Mouse (Mus musculus): ENCODE data around the gene Trim66. TPM values are rescaled to one million over a fixed set of nuclear protein-coding genes. Genes with fewer than 3 reads are reported as not detected.

Gene Trim66
- polyA plus RNA-seq, 1 experiment from 2014 or later = 0.38 TPM

- Histone ChIP-seq H3K4me3 (ENCODE audit: low read depth, low read length) (no peak overlapping the region), H3K36me3 (ENCODE audit: control insufficient read depth, insufficient read depth, low read length) (peaks cover 13% of the 10 kb centered on the region), H3K4me2 (ENCODE audit: low read length) (no peak overlapping the region), H3K4me1 (ENCODE audit: control insufficient read depth, insufficient read depth, low read length) (peaks cover 16% of the 10 kb centered on the region), H3K9me3 (replicated peaks; ENCODE audit: control insufficient read depth, low read length) (no peaks in the 10 kb centered on the region), H3K27ac (ENCODE audit: low read depth, low read length) (no peak overlapping the region), H3K9ac (ENCODE audit: low read length) (no peak overlapping the region), H3K27me3 (replicated peaks; ENCODE audit: control insufficient read depth, insufficient read depth, low read length) (no peaks in the 10 kb centered on the region)
- no peak for DNase-seq (ENCODE audit: low spot score)
- WGBS = 89% methylated on average over 3 of the region's 3 CpGs
- no peak for ATAC-seq
These were observed 8.6 kb upstream of the Trim66 start for GRCm38 (mm10) chr7:109516500-109516899.

DNA sequence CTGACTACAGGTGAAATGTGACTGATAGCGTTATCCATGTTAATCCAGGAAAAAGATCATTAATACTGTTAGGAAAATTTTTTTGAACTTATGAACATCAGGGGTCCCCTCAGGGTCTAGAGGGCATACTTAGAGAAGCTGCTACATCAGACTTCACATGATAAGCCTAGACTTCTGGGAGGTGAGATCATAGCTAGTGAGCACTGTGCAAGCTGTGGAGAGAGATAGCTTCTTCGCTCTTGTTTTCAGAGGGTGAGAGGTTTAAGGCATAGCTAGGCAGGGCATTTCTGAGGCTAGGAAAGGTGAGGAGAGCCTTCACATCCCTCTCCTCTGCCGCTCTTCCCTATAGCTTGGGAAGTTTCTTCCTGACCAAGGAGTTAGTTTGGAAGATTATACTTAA is 3.9 kb upstream of the Trim66 start:
- DNase-seq (ENCODE audit: low spot score) = no peak
- Histone ChIP-seq H3K9ac (ENCODE audit: low read length) (no peak overlapping the region), H3K27ac (ENCODE audit: low read depth, low read length) (no peak overlapping the region), H3K27me3 (replicated peaks; ENCODE audit: control insufficient read depth, insufficient read depth, low read length) (no peaks in the 10 kb centered on the region), H3K4me1 (ENCODE audit: control insufficient read depth, insufficient read depth, low read length) (peaks cover 5% of the 10 kb centered on the region; the same call in 1 of the 2 replicates), H3K4me2 (ENCODE audit: low read length) (no peak overlapping the region), H3K4me3 (ENCODE audit: low read depth, low read length) (no peak overlapping the region), H3K9me3 (replicated peaks; ENCODE audit: control insufficient read depth, low read length) (no peaks in the 10 kb centered on the region), H3K36me3 (ENCODE audit: control insufficient read depth, insufficient read depth, low read length) (no peaks in the 10 kb centered on the region)
- 87% methylated on average over 3 of the region's 3 CpGs for WGBS
- ATAC-seq = no peak

DNA sequence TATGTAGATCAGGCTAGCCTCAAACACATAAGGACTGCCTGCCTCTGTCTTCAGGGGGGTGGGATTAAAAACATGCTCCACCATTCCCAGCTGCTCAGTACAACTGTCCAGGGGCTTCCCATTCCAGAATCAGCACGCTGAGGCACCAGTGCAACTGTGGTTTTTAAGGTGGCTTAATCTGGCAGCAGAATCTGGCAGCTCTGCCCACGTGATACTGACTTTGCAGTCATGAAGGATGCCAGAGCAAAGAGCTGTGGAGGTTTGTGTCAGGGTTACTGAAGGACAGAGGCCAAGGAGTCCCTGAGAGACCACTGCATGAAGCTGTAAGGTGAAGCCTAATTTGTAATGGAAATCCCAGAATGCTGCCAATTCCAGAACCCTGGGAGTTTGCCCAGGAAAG is 2.9 kb upstream of the Trim66 start:
- Histone ChIP-seq H3K27me3 (replicated peaks; ENCODE audit: control insufficient read depth, insufficient read depth, low read length) (no peaks in the 10 kb centered on the region), H3K27ac (ENCODE audit: low read depth, low read length) (no peak overlapping the region), H3K4me3 (ENCODE audit: low read depth, low read length) (no peak overlapping the region), H3K9ac (ENCODE audit: low read length) (no peak overlapping the region), H3K4me1 (ENCODE audit: control insufficient read depth, insufficient read depth, low read length) (peaks cover 8% of the 10 kb centered on the region; the same call in 1 of the 2 replicates), H3K4me2 (ENCODE audit: low read length) (no peak overlapping the region), H3K9me3 (replicated peaks; ENCODE audit: control insufficient read depth, low read length) (no peaks in the 10 kb centered on the region), H3K36me3 (ENCODE audit: control insufficient read depth, insufficient read depth, low read length) (no peaks in the 10 kb centered on the region)
- DNase-seq (ENCODE audit: low spot score) = no peak
- WGBS = 69% methylated on average over 2 of the region's 2 CpGs
- no peak for ATAC-seq

DNA sequence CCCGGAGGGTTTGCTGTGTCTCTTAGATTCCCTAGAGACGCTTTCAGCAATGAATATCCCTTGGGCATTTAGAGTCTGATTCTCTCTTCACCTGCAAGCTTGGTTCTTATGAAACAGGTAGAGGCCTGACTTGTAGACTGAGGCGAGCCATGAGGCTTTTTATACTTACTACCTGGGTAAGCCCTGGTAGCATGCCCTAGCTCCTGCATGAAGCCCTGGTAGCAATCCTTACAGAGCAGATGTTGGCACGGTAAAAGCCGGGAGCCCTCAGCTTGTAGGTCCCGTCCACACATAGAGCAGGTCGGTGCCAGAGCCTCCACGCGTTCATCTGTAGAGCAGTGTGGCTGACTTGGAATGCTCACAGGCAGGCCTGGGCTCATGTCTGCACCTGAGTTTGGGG is 362 bp downstream of the Trim66 start:
- DNase-seq (ENCODE audit: low spot score) = no peak
- no peak for ATAC-seq
- H3K27ac ChIP-seq (ENCODE audit: low read depth, low read length) = peak overlapping the region; percentile 4; the same call in 1 of the 2 replicates
- no peaks in the 10 kb centered on the region for H3K9me3 ChIP-seq (replicated peaks; ENCODE audit: control insufficient read depth, low read length)
- 42% methylated on average over 9 of the region's 9 CpGs for WGBS
- H3K27me3 ChIP-seq (replicated peaks; ENCODE audit: control insufficient read depth, insufficient read depth, low read length) = no peaks in the 10 kb centered on the region
- H3K36me3 ChIP-seq (ENCODE audit: control insufficient read depth, insufficient read depth, low read length) = no peaks in the 10 kb centered on the region
- no peak overlapping the region for H3K9ac ChIP-seq (ENCODE audit: low read length)
- peaks cover 8% of the 10 kb centered on the region; the same call in 1 of the 2 replicates for H3K4me1 ChIP-seq (ENCODE audit: control insufficient read depth, insufficient read depth, low read length)
- H3K4me3 ChIP-seq (ENCODE audit: low read depth, low read length) = no peak overlapping the region
- 0 out of 2 replicates have a peak overlapping the region, but pooled peaks have one; percentile 9 for H3K4me2 ChIP-seq (ENCODE audit: low read length)

GRCm38 (mm10) chr7:109507119-109507518 is 815 bp downstream of the Trim66 start:
- no peaks in the 10 kb centered on the region for H3K27me3 ChIP-seq (replicated peaks; ENCODE audit: control insufficient read depth, insufficient read depth, low read length)
- peak overlapping the region; percentile 13; the same call in 1 of the 2 replicates for H3K9ac ChIP-seq (ENCODE audit: low read length)
- no peak overlapping the region for H3K27ac ChIP-seq (ENCODE audit: low read depth, low read length)
- H3K4me2 ChIP-seq (ENCODE audit: low read length) = peak overlapping the region; percentile 9; the same call in 1 of the 2 replicates
- H3K4me3 ChIP-seq (ENCODE audit: low read depth, low read length) = no peak overlapping the region
- no peaks in the 10 kb centered on the region for H3K36me3 ChIP-seq (ENCODE audit: control insufficient read depth, insufficient read depth, low read length)
- ATAC-seq (peak; percentile 70), DNase-seq (ENCODE audit: low spot score) (peak; percentile 70)
- H3K4me1 ChIP-seq (ENCODE audit: control insufficient read depth, insufficient read depth, low read length) = peaks cover 8% of the 10 kb centered on the region; the same call in 1 of the 2 replicates
- WGBS = 4% methylated on average over 8 of the region's 8 CpGs
- H3K9me3 ChIP-seq (replicated peaks; ENCODE audit: control insufficient read depth, low read length) = no peaks in the 10 kb centered on the region

DNA sequence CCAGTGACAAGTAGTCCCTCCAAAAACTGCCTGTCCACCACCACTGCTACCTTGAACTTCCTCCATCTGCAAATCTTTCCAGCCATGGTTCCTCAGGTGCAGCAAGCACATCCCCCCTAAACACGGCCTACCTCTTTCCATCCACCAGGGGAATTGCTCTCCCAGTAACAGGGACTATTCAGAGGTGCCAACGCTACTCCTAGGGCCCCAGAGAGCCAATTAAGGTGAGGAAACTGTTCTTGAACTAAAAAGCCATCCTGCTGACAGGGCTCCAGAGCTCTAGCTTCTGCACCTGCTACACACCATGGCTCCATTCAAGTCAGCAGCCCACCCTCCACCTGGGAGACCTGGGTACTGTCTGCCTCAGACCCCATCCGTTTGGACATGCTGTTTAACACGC is 10.4 kb downstream of the Trim66 start:
- ATAC-seq = no peak
- H3K27me3 ChIP-seq (replicated peaks; ENCODE audit: control insufficient read depth, insufficient read depth, low read length) = 0 out of 2 replicates have a peak, but pooled peaks cover 4% of the 10 kb centered on the region
- H3K4me1 ChIP-seq (ENCODE audit: control insufficient read depth, insufficient read depth, low read length) = 0 out of 2 replicates have a peak, but pooled peaks cover 3% of the 10 kb centered on the region
- WGBS = 41% methylated on average over 4 of the region's 4 CpGs
- no peaks in the 10 kb centered on the region for H3K9me3 ChIP-seq (replicated peaks; ENCODE audit: control insufficient read depth, low read length)
- no peak overlapping the region for H3K9ac ChIP-seq (ENCODE audit: low read length)
- no peak overlapping the region for H3K4me2 ChIP-seq (ENCODE audit: low read length)
- no peak overlapping the region for H3K4me3 ChIP-seq (ENCODE audit: low read depth, low read length)
- no peak for DNase-seq (ENCODE audit: low spot score)
- H3K36me3 ChIP-seq (ENCODE audit: control insufficient read depth, insufficient read depth, low read length) = no peaks in the 10 kb centered on the region
- H3K27ac ChIP-seq (ENCODE audit: low read depth, low read length) = no peak overlapping the region

GRCm38 (mm10) chr7:109493319-109494316 is 14.3 kb downstream of the Trim66 start:
- H3K4me2 ChIP-seq (ENCODE audit: low read length) = peak overlapping the region; percentile 54
- ATAC-seq (peak; percentile 76), DNase-seq (ENCODE audit: low spot score) (peak; percentile 57)
- 0 out of 2 replicates have a peak, but pooled peaks cover 4% of the 10 kb centered on the region for H3K27me3 ChIP-seq (replicated peaks; ENCODE audit: control insufficient read depth, insufficient read depth, low read length)
- H3K4me1 ChIP-seq (ENCODE audit: control insufficient read depth, insufficient read depth, low read length) = 0 out of 2 replicates have a peak, but pooled peaks cover 3% of the 10 kb centered on the region
- 11% methylated on average over 21 of the region's 21 CpGs for WGBS
- no peaks in the 10 kb centered on the region for H3K9me3 ChIP-seq (replicated peaks; ENCODE audit: control insufficient read depth, low read length)
- H3K9ac ChIP-seq (ENCODE audit: low read length) = peak overlapping the region; percentile 51
- H3K36me3 ChIP-seq (ENCODE audit: control insufficient read depth, insufficient read depth, low read length) = no peaks in the 10 kb centered on the region
- no peak overlapping the region for H3K27ac ChIP-seq (ENCODE audit: low read depth, low read length)
- H3K4me3 ChIP-seq (ENCODE audit: low read depth, low read length) = peak overlapping the region; percentile 28

DNA sequence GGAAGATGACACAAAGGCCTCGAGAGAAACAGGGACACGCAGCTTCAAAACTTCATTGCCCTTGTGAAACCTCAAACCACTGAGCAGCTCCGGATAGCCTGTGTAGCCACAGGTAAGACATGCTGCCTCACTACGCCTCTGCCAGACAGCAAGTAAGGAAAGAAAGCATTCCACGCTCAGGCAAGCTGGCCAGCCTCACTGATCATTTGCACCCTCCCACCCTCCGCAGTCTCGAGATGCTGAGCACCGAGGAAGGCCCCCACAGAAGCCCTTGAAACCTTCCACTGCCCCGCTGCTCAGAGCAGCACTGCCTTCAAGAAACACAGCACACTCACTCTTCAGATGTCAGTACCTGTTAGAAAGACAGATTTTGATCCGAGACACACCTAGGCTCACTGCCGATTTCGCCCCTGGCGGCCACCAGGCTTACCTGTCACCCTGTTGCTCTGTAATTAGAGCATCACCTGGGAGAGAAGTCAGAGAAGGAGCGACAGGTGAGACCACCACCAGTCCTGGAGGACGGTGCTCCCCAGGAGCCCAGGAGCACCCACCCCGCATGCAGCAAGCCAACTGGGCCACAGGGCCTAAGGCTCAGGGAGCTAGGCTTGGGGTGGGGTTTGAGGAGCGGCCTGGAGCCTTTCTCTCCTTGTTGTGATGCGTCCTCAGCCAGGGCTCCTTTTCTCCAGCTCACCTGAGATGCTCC is 15.2 kb downstream of the Trim66 start:
- ATAC-seq = peak; percentile 27; the same call in 1 of the 2 replicates
- Histone ChIP-seq H3K27me3 (replicated peaks; ENCODE audit: control insufficient read depth, insufficient read depth, low read length) (0 out of 2 replicates have a peak, but pooled peaks cover 4% of the 10 kb centered on the region), H3K27ac (ENCODE audit: low read depth, low read length) (no peak overlapping the region), H3K36me3 (ENCODE audit: control insufficient read depth, insufficient read depth, low read length) (no peaks in the 10 kb centered on the region), H3K9ac (ENCODE audit: low read length) (no peak overlapping the region), H3K9me3 (replicated peaks; ENCODE audit: control insufficient read depth, low read length) (no peaks in the 10 kb centered on the region), H3K4me2 (ENCODE audit: low read length) (peak overlapping the region; percentile 54), H3K4me1 (ENCODE audit: control insufficient read depth, insufficient read depth, low read length) (0 out of 2 replicates have a peak, but pooled peaks cover 3% of the 10 kb centered on the region), H3K4me3 (ENCODE audit: low read depth, low read length) (peak overlapping the region; percentile 28; the same call in 1 of the 2 replicates)
- WGBS = 52% methylated on average over 18 of the region's 18 CpGs
- DNase-seq (ENCODE audit: low spot score) = no peak

Data from forebrain, embryonic 14.5 days (tissue).